Mouse (Mus musculus) heart, adult 2 months (tissue): ENCODE results near the gene Syce1l. TPM values are rescaled to one million over a fixed set of nuclear protein-coding genes. Genes with fewer than 3 reads are reported as not detected.

Source experiments
- DNase-seq, 2 experiments: peaks; one replicate each; pipeline ENCODE4 v3.0.0; 2021
- H3K27ac ChIP-seq: fragments of 200-600 bp; 2 replicates; pipeline ENCODE4 v1.8.1; 2022
- H3K27me3 ChIP-seq: fragments of 200-500 bp; 2 replicates; pipeline ENCODE4 v1.6.1; 2012; ENCODE audit warnings: mild to moderate bottlenecking, low read length, inconsistent platforms, mixed read lengths; ENCODE audit not compliant: control insufficient read depth, insufficient read depth
- H3K36me3 ChIP-seq: fragments of 200-500 bp; 2 replicates; pipeline ENCODE4 v1.6.1; 2012; ENCODE audit warnings: low read length, inconsistent platforms; ENCODE audit not compliant: control insufficient read depth, insufficient read depth
- H3K4me1 ChIP-seq: fragments of 200-500 bp; 2 replicates; pipeline ENCODE4 v1.6.1; 2011; ENCODE audit warnings: low read length; ENCODE audit not compliant: control insufficient read depth, insufficient read depth
- H3K4me3 ChIP-seq: fragments of 200-600 bp; 2 replicates; pipeline ENCODE4 v1.8.1; 2022
- H3K79me2 ChIP-seq: fragments of 200-500 bp; replicated peaks from 2 replicates; pipeline ENCODE4 v1.6.1; 2012; ENCODE audit warnings: mild to moderate bottlenecking, inconsistent platforms, low read length, moderate library complexity, mixed read lengths; ENCODE audit not compliant: control insufficient read depth, insufficient read depth
- H3K9ac ChIP-seq: fragments of 200-500 bp; 2 replicates; pipeline ENCODE4 v1.6.1; 2012; ENCODE audit warnings: low read depth, mild to moderate bottlenecking, control low read depth, inconsistent platforms, low read length, mixed read lengths
- CTCF ChIP-seq: fragments of 200-600 bp; IDR thresholded peaks from 2 replicates; pipeline ENCODE4 v1.8.1; 2022; ENCODE audit warnings: antibody characterized with exemption, mild to moderate bottlenecking, moderate library complexity
- EP300 ChIP-seq: fragments of 200-500 bp; IDR thresholded peaks from 2 replicates; pipeline ENCODE4 v1.6.1; 2011; ENCODE audit warnings: low read depth, low read length, control low read depth; ENCODE audit not compliant: insufficient read depth
- POLR2A ChIP-seq: fragments of 200-500 bp; IDR thresholded peaks from 2 replicates; pipeline ENCODE4 v1.6.1; 2011; ENCODE audit warnings: mild to moderate bottlenecking, low read depth, low read length, control low read depth; ENCODE audit not compliant: insufficient read depth
- WGBS: fragments of 180-500 bp; shearing (Covaris S2); methylation state at CpG from one replicate; pipeline ENCODE4 v1.1.7; 2018; 5-methylcytosine and 5-hydroxymethylcytosine counted together
- intact Hi-C: fragments of 180-260 bp; cut with DNase I; formaldehyde crosslinking; loops from one replicate; pipeline ENCODE4 v1.15.1; 2025
- polyA plus RNA-seq: library from polyadenylated mRNA; depleted of rRNA; stranded (reverse); fragments of >200 nt; gene quantifications from 2 replicates; pipeline ENCODE4 v1.2.3, GENCODE M21; 2012
- total RNA-seq, 2 experiments: library from RNA; stranded (reverse); gene quantifications; 2 replicates each; pipeline ENCODE4 v1.2.3; 2021

Syce1l gene
- total and polyA plus RNA-seq, 3 experiments: not detected

DNA sequence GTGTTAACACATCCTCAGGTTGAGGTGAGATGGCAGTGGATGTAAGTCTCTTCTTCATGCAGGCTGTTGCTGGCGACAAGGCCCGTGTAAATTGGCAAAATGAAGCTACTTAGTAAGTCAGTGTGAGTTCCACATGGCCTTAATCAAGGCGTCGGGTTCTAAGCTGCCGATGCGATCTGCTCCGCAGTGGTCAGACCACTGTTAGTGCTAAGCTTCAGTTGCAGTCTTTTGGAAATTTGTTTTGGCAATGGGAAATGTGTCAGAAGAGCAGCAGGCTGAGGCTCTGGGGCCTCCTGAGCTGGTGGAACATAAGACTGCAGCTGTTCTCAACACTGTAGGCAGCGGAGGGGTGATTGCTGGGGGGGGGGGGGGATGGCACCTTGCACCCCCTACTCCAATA is 22.9 kb downstream of the Syce1l start:
- no peak for DNase-seq
- no peaks in the 10 kb centered on the region for H3K36me3 ChIP-seq
- H3K4me1 ChIP-seq: no peaks in the 10 kb centered on the region
- 70% methylated on average over 8 of the region's 8 CpGs for WGBS
- H3K9ac ChIP-seq: no peak overlapping the region
- H3K4me3 ChIP-seq: no peak overlapping the region
- no peaks in the 10 kb centered on the region for H3K79me2 ChIP-seq
- intact Hi-C loops: loop anchor here (2.0 to 10.0 kb wide), 4 partner anchors 189 to 769 kb away; partner anchors contain the start of gene Wwox
- H3K27ac ChIP-seq: no peak overlapping the region
- H3K27me3 ChIP-seq: no peaks in the 10 kb centered on the region
- TF ChIP-seq POLR2A: no peak
- no peak for TF ChIP-seq EP300
- no peak for TF ChIP-seq CTCF

DNA sequence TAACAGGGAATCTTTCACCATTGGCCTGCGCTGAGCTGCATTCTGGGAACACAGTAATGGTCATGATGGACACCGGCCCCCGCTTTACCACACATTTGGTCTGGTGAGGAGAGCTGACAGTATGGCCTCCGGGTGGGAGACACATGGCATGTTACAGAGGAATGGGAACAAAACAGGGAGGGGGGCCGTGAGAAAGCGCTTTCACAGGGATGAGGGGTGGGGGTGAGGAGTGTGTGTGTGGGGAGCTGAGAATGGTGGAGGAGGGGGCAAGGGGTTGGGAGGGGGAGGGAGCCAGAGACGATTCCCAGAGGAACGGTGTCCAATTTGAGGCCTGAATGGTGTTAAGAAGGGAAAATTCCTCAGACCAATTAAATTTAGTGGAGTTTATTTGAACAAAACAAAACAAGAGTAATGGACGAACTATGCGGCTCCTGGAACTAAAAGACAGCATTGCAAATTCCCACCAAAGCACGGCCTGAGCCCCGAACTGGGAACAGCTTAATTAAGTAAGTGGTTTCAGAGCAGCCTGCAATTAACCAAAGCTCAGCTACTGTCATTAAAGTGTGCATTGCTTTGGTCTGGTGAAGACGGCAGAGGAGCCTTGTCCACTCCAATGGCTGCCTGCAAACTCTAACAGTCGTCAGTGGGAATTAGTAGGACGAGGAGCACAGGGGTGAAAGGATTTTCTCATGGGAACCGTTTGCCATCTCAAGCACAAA is 23.9 kb downstream of the Syce1l start:
- no peaks in the 10 kb centered on the region for H3K4me1 ChIP-seq
- intact Hi-C loops: loop anchor here (10.0 kb wide), 2 partner anchors 188 to 768 kb away; partner anchors contain the start of gene Wwox
- no peaks in the 10 kb centered on the region for H3K36me3 ChIP-seq
- H3K27me3 ChIP-seq: no peaks in the 10 kb centered on the region
- no peak overlapping the region for H3K27ac ChIP-seq
- H3K79me2 ChIP-seq: no peaks in the 10 kb centered on the region
- no peak for DNase-seq
- 69% methylated on average over 16 of the region's 16 CpGs for WGBS
- TF ChIP-seq EP300 (no peak), CTCF (no peak), POLR2A (no peak)
- no peak overlapping the region for H3K4me3 ChIP-seq
- H3K9ac ChIP-seq: no peak overlapping the region

DNA sequence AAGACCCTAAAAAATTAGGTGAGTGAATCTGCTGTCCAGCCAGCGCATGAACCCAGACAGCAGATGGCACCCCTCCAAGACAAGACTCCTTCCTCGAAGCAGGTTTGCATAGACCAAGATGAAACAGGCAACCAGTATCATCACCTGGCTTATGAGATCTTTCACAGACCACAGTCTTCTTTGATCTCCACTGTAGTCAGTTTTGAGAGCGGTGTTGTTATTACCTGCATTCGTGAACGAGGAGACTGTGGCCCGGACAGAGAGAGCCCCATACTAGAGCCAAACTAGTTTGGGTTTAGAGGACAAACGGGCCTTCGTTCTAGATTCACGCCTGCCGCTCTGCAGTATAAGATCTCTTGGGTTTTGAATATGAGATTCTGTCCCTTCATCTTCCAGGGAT is 26.9 kb downstream of the Syce1l start:
- H3K79me2 ChIP-seq: no peaks in the 10 kb centered on the region
- TF ChIP-seq EP300: no peak
- no peak for TF ChIP-seq CTCF
- no peak for TF ChIP-seq POLR2A
- H3K27me3 ChIP-seq: no peaks in the 10 kb centered on the region
- intact Hi-C loops: loop anchor here (10.0 kb wide), 2 partner anchors 185 to 765 kb away; partner anchors contain the start of gene Wwox
- no peak for DNase-seq
- 73% methylated on average over 10 of the region's 10 CpGs for WGBS
- no peaks in the 10 kb centered on the region for H3K36me3 ChIP-seq
- no peaks in the 10 kb centered on the region for H3K4me1 ChIP-seq
- no peak overlapping the region for H3K9ac ChIP-seq
- H3K27ac ChIP-seq: no peak overlapping the region
- H3K4me3 ChIP-seq: no peak overlapping the region

DNA sequence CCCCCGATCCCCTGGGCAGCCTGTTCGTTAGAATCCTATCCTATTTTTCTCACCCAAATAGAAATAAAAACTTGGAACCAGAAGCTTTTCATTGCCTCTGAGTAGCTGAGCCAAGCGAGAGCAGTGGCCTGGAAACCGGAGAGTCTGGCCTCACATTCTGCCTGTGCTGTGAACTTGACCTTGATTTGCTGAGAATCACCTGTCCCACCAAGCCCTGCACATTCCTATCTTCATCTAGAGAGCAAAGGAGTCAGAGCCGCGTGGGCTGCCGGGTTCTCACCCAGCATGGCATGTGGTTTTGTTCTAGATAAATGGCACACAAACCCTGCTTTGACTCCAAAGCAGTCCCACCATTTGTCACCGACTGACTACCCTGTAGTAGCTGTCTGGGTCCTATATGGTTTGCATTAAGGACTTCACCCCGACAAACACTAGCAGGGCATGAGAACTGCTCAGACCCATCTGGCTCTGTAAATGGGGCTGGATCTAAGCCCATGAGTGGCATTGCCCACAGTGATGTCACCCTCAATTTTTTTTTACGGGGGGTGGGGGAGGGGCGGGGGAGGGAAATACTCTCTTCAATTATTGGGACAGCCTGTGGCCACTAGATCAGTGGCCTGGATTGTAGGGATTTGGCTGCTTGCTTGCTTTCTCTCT is 29.7 kb downstream of the Syce1l start:
- Histone ChIP-seq H3K27ac (no peak overlapping the region), H3K4me1 (no peaks in the 10 kb centered on the region), H3K79me2 (no peaks in the 10 kb centered on the region), H3K27me3 (no peaks in the 10 kb centered on the region), H3K4me3 (no peak overlapping the region), H3K36me3 (no peaks in the 10 kb centered on the region), H3K9ac (no peak overlapping the region)
- WGBS: 69% methylated on average over 11 of the region's 11 CpGs
- no peak for DNase-seq
- intact Hi-C loops: no loop called here
- TF ChIP-seq POLR2A: no peak
- TF ChIP-seq EP300: no peak
- TF ChIP-seq CTCF: no peak

DNA sequence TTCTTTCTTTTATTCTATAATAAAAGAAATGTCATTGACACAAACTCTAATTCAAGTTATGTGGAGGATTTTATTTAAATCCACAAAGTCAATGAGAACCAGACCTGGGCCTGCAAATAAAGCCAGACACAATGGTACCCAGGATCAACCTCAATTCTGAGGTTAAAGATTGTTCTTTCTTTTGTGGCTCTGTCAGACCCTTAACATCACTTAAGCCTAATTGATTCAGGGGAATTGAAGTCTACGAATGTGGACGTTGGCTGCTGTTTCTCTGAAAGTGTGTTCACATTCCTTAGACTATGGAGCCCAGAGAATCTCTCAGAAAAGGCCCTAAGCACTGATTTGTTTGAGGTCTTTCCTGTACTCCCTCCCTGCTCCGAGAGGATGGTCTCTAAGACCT is 30.3 kb downstream of the Syce1l start:
- Histone ChIP-seq H3K79me2 (no peaks in the 10 kb centered on the region), H3K36me3 (no peaks in the 10 kb centered on the region), H3K4me1 (no peaks in the 10 kb centered on the region), H3K27ac (no peak overlapping the region), H3K4me3 (no peak overlapping the region), H3K9ac (no peak overlapping the region), H3K27me3 (no peaks in the 10 kb centered on the region)
- TF ChIP-seq EP300 (no peak), CTCF (no peak), POLR2A (no peak)
- intact Hi-C loops: no loop called here
- DNase-seq: no peak
- 70% methylated on average over 3 of the region's 3 CpGs for WGBS

DNA sequence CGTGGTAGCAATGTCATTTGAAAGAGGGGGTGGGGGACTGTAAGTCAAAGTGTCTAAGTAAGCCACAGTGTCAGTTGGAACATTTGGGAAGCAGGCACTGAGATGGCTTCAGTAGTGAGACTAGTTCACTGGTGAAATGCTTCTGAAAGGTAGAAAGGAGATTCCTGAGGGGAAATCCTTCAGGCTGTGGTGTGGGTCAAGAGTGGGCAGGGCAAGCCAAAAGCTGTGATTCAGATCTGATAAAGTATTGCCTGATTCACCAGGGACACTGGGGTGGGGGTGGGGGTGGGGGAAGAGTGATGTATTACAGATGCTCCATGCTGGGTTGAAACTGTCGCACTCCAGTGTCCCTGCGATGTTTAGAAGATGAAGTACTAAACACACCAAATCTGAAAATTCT is 31.6 kb downstream of the Syce1l start:
- Histone ChIP-seq H3K36me3 (no peaks in the 10 kb centered on the region), H3K9ac (no peak overlapping the region), H3K27ac (no peak overlapping the region), H3K27me3 (no peaks in the 10 kb centered on the region), H3K4me1 (no peaks in the 10 kb centered on the region), H3K4me3 (no peak overlapping the region), H3K79me2 (no peaks in the 10 kb centered on the region)
- no peak for DNase-seq
- WGBS: 50% methylated on average over 3 of the region's 3 CpGs
- intact Hi-C loops: no loop called here
- TF ChIP-seq CTCF: no peak
- no peak for TF ChIP-seq EP300
- no peak for TF ChIP-seq POLR2A
